Mouse (Mus musculus): ENCODE measurements around the gene Fthl17c.
"Not testable (repeated sequence)": the region's sequence is repeated elsewhere in the genome, so short reads cannot be mapped to it uniquely, and the experiment has no call there.

Gene Fthl17c

GRCm38 (mm10) chrX:8976459-8976858, at the start of gene Fthl17c:
Fthl17c (minus strand) TSS chrX:8976559.
- not testable (repeated sequence) for DNase-seq (ENCODE audit: low spot score)

- DNase-seq (ENCODE audit: low spot score): no peak
Measured at GRCm38 (mm10) chrX:9019481-9019880, 43.1 kb upstream of the Fthl17c start.

GRCm38 (mm10) chrX:9016079-9016478, 39.7 kb upstream of the Fthl17c start:
- DNase-seq (ENCODE audit: low spot score): no peak

GRCm38 (mm10) chrX:8986655-8987054, 10.3 kb upstream of the Fthl17c start, which contains the start of gene Fthl17d:
Fthl17d (minus strand) TSS chrX:8986755.
- not testable (repeated sequence) for DNase-seq (ENCODE audit: low spot score)

- DNase-seq (ENCODE audit: low spot score): not testable (repeated sequence)
Measured at GRCm38 (mm10) chrX:8964618-8965017, 11.7 kb downstream of the Fthl17c start.

- not testable (repeated sequence) for DNase-seq (ENCODE audit: low spot score)
Measured at GRCm38 (mm10) chrX:8962875-8963274, 13.5 kb downstream of the Fthl17c start, which contains the start of gene Fthl17b. Fthl17b (minus strand) TSS chrX:8962975.

- peak; percentile 40 for DNase-seq (ENCODE audit: low spot score)
Measured at GRCm38 (mm10) chrX:8948130-8948805, 28.1 kb downstream of the Fthl17c start.

GRCm38 (mm10) chrX:8944041-8944440, 32.3 kb downstream of the Fthl17c start:
- no peak for DNase-seq (ENCODE audit: low spot score)

- no peak for DNase-seq (ENCODE audit: low spot score)
Measured at GRCm38 (mm10) chrX:8927308-8927707, 49.1 kb downstream of the Fthl17c start.
